Mouse (Mus musculus) testis, postnatal 10 days (tissue): ENCODE measurements around the gene Pmpca.

Source experiments
- DNase-seq: peaks from one replicate; pipeline ENCODE4 v3.0.0; 2021; ENCODE audit warnings: low spot score

Pmpca gene

GRCm38 (mm10) chr2:26389154-26389690 lies at the start of gene Pmpca, which contains the start of gene Entr1:
Gene Pmpca, plus strand, starts transcription at chr2:26389339.
Gene Entr1, minus strand, starts transcription at chr2:26389316.
- DNase-seq: peak; percentile 91

DNA sequence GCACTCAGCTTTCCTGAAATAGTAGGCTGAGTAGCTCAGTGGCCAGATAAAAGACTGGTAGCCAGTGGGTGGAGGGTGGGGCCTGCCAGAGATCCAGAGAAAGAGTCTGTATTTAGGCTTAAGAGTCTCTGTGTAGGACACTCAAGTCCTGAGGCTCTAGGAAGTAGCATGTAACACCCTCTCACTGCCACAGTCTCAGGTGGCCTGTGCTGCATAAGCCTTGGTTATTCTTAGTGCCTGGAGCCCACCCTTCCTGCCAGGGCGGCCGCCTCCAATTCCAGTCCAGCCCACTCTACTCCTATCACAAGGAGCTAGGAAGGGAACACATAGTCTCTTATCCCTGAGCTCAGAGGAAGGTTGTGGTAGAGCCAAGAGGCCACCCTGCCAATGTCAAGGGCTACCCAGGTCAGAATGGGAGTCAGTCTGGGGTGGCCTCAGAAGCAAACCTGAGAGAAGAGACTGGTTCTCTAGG lies 47.6 kb upstream of the Pmpca start:
- DNase-seq: no peak

- peak; percentile 83 for DNase-seq
These were observed 47.1 kb upstream of the Pmpca start for GRCm38 (mm10) chr2:26342044-26342443.

DNA sequence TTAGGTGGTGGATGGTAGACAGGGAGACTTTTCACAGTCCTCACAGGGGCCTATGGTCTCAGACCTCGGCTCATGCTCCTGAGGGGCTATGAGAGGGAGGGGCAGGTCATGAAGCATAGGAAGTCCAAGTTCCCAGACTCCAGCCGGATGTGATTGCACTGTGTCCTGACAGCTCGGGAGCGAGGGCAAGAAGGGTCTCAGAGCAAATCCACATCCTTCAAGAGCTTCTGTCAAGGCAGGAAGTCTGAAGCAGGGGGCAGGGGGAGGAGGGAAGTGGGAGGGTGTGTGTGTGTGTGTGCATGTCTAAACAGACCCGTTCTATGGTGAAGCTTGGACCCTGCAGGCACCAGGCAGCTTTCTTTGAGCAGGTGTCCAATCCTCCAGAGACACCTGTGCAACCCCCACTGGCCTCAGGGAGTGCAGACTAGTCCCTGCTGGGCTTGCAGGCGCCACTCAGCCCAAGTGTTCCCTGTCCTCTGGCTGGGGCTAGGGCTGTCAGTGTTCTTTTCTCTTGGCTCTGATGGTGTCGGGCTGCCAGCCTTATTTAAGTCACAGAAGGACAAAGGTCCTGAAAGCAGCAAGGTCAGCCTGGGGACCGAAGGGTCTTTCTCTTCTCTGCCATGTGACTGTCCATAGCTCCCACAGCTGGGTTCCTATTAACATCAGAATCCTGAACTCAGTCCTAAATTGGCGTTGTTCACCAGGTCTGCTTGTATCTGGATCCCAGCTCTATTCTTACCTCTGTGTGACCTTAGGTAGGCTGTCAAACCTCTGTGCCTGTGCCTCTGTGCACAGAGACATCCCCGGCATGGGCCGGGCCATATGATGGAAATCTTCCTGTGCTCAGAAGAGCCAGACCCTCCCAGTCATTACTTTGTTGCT lies 46.3 kb upstream of the Pmpca start:
- no peak for DNase-seq

DNA sequence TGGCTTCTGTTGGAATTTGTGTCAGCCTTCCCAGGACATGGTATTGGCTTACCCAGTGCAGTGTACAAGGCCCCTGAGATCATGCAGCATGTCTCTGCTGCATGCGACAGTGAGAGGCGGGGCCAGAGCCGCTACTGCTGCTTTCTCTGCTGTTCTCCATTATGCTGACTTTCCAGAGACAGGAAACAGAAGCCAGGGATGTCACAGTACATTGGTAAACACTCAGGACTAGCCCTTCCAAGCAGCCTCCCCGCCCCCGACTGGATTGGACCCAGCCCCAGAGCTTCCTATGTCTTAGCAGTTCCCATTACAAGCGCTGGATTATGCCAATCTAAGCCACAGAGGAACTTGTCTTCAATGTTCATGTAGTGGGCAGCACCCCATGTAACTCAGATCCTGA lies 40.9 kb upstream of the Pmpca start:
- DNase-seq: no peak

DNA sequence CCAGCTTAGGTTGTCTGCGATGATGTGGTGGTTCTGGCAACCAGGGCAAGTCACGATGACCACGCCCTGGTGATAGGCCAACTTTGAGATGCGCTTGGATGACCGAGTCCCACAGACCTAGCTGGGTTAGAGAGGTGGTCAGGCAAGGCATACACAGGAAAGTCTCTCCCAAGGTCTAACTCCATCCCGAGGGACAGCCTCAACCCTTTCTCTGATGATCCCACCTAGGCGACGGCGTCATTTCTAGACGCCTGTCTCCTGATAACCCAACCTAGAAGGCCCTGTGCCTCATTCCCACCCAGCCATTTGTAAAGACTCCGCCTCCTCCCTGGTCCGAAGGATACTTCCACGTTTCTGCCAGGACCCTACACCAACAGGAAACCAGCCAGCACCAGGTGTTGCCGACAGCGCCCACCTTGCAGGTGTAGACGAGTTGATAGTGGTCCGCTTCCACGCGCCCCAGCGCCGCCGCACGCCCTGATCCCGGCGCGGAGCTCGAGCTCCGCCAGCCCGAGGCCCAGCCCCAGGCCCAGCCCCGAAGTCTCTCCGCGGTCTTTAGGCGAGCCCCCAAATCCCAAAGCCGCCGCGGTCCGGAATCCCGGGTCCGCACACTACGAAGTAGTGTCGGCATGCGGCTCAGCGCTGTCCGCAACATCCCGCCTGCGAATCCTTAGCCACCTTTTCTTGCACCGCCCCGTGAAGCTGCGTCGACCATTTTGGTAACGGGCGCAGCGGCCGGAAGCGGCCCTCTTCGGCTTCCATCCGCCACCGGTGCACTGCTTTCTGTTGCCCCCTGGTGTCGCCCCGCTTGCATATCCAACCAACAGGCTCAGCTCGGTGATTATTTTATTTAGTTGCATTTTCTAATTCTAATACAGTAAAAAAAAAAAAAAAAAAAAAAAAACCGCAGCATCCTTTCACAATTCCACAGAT lies 37.5 kb upstream of the Pmpca start, which contains the start of gene Dnlz:
TSS of gene Dnlz (minus strand) at position 753 of the 933 bp plus-strand sequence.
- peak; percentile 95 for DNase-seq

- no peak for DNase-seq
These were observed 36.7 kb upstream of the Pmpca start for GRCm38 (mm10) chr2:26352291-26352910.

- DNase-seq: no peak
These were observed 35.8 kb upstream of the Pmpca start for GRCm38 (mm10) chr2:26353066-26353980.

GRCm38 (mm10) chr2:26354401-26354800 lies 34.7 kb upstream of the Pmpca start:
- DNase-seq: no peak

DNA sequence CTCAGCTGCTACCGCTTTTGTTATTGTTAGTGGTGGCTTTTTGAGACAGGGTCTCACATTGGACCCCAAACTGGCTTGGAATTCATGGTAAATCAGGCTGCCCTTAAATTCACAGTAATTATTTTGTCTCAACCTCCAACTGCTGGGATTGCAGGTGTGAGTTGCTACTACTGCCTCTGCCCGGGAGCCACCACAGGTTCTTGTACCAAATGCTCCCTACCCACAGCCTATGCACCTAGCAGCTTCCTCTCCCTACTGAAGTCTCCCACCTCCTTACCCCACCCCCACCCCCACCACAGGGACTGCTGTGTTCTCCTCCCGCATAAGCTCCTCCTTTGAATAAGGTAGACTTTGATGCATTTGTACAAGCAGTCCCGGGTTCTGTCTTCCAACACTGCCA lies 32.9 kb upstream of the Pmpca start:
- DNase-seq: no peak

DNA sequence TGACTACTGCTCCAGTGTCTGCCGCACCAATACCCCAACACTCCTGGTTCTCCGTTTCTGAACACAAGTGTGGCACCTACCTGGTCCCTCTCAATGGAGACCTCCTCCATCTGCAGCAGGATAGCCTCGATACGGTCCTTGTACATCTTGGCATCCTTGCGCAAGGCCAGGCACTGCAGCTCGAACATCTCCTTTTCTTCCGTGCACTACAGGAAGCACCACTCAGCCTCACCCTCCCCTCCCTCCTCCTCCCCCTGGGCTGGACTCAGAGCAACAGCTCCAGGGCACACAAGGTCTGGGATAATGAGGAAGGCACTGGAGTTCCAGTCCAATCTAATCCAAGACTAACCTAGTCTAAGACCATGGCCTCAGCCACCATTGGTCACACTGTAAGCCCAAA lies 32.5 kb upstream of the Pmpca start:
- DNase-seq: no peak

- no peak for DNase-seq
These were observed 31.7 kb upstream of the Pmpca start for GRCm38 (mm10) chr2:26357484-26357883.

DNA sequence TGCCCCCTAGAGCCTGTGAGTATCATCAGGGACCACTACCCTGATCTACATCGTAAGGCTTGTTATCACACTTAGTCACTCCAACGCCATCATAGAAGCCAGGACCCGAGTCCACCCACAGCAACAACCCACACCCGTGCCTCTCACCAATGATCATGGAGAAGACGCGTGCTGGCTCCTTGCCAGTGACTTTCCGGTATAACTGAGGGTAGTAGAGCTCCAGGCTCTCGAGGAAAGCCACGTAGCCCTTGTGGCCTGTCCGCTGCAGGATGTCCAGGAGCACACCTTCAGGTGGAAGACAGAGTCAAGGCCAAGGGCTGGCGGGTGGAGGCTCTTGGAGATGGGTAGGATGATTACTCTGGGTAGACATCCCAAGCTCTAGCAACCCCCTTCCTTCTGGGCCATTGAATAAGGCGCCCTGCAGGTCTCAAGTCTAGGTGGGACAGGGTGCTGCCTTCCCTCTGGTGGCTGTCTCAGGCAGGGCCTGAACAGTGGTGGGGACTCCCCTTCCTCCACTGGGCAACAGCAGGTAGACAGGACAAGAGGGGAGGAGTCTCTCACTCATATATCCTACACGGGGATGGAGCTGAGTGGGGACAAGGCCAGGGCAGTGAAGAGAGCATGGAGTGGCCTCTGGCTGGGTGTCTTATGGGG lies 30.3 kb upstream of the Pmpca start:
- DNase-seq: no peak

GRCm38 (mm10) chr2:26359983-26360382 lies 29.2 kb upstream of the Pmpca start:
- DNase-seq: no peak

- DNase-seq: no peak
These were observed 28.4 kb upstream of the Pmpca start, which contains the start of gene Card9 for GRCm38 (mm10) chr2:26360772-26361171. Gene Card9, minus strand, starts transcription at chr2:26360918.

GRCm38 (mm10) chr2:26362991-26363390 lies 26.1 kb upstream of the Pmpca start:
- DNase-seq: no peak

DNA sequence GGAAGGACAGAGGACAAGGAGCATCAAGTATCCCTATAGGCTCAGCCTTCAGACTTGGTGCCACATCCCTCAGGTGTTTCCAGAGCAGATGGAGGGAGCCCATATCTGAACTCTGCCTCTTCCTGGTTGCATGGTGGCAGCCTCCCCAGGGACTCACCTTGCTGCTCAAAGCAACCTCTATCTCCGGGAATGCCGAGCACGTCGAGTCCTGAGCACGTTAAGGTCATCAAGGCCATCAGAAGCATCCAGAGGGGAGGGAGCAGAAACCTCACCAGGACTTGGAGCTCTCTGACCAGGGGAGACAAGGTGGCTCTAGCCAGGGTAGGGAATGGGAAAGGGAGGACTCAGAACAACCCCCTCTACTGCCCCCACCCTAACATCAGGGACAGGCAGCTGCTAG lies 25.7 kb upstream of the Pmpca start:
- no peak for DNase-seq

DNA sequence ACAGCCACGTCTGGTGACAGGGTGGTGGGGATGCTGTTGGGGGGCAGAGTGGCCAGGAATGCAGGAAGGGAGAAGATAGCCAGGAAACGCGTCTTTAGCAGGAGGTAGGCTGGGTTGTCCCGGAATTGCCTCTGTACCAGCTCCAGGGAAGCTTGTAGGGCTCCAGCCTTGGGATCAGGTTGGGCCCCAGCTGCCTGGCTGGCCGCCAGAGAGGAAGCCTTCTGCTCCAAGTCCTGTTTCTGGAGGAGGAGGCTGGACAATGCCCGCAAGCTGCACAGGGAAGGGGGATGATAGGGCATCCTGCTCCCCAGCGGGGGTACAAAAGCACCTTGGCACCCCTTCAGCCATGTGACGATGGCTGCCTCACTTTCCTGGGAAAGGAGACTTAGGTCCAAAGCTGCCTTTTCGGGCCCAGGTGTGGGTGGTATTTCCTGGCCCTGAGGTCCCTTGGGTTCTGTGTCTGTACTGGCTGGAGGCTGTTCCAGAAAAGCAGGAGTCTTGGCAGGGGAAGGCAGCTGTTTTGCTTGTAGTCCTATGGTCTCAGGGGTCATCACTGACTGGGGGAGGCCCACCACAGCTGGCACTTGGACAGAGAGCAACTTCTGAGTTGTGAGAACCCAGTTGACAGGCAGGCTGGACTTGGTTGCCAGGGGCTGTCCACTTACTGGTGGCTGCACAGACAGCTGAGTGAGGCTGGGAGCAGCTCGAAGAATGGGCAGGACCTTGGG lies 24.2 kb upstream of the Pmpca start:
- DNase-seq: peak; percentile 90

DNA sequence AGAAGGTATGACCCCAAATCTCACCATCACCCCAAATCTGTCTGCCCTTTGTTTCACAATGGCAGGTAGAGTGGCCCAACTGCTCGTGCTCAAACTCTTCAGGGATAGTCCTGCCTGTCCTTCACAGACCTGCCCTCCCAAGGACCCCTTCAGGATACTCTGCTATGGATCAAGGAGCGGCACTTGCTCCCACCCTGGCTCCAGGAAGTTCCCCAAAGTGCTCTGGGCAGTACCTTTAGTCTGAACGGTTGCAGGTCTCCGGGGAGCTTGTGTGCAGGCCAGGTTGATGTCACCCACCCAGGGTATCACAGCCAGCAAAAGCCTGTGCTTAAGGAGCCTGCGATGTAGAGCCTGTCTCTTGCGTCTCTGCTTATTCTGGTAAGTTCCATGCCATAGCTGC lies 21.2 kb upstream of the Pmpca start:
- no peak for DNase-seq
